Comparison of ENCODE assay signal across 8 mouse cellular contexts in the genomic region with DNA sequence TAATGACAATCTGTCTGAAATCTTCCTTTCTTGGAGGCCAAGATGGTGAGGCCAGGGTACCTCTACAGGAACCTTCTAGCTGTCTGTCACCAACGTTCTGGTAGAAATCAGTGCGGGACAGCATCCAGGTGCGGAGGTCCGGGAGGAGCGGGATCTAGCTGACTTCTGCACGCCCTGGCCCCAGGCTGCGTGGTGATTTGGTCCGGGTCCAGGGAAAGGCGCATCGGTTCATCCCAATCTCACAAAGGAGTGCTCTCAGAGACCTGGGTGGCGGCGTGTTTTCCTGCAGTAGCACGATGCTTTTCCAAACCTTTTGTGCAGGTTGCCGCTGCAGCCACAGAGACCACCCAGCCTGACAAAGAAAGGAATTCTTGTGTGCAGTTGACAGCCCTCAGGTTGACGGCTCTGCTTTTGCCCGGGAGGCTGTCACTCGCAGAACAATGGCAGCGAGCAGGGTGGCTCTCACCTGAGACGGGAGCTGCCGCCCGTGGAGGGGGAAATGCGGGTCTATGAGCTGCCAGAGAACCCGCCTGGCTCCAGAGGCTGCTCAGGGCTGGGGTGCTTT. TPM values are rescaled to one million over a fixed set of nuclear protein-coding genes. Genes with fewer than 3 reads are reported as not detected.
DNase-seq lines count a peak whose midpoint lies in the region; ATAC-seq and TF ChIP-seq lines count a peak whose summit lies in the region.
"Had no signal": no experiment of that assay in that cellular context is flagged by ENCODE, and none has a peak within 500 bp of the region (broad histone marks: within the 10 kb centered on the region; RNA-seq: fewer than 3 reads in every experiment).

No protein-coding gene starts in this region.

- TF ChIP-seq CTCF in heart, postnatal 0 days (IDR thresholded peaks at IDR 0.05; ENCODE audit: low read depth), result no peak

- no peak overlapping the region for H3K27ac ChIP-seq in liver, embryonic 11.5 days (ENCODE audit: low read depth, low read length)
- no peak overlapping the region for H3K27ac ChIP-seq in heart, postnatal 0 days (ENCODE audit: low read depth)
- H3K27ac ChIP-seq in midbrain, embryonic 10.5 days (replicated peaks), result peak overlapping the region; percentile 65
- H3K27ac ChIP-seq: macrophage had no signal

- no peak overlapping the region for H3K9ac ChIP-seq in liver, embryonic 11.5 days (ENCODE audit: low read depth, low read length)
- no peak overlapping the region for H3K9ac ChIP-seq in heart, postnatal 0 days (replicated peaks; ENCODE audit: low read depth, low read length)

- peak overlapping the region; percentile 49 for H3K4me2 ChIP-seq in liver, embryonic 11.5 days
- H3K4me2 ChIP-seq in heart, postnatal 0 days (ENCODE audit: low read depth, low read length), result peak overlapping the region; percentile 51

- no peak for TF ChIP-seq EP300 in heart, postnatal 0 days (IDR thresholded peaks at IDR 0.05; ENCODE audit: low read depth)

- no peaks in the 10 kb centered on the region for H3K9me3 ChIP-seq in liver, embryonic 11.5 days (ENCODE audit: control insufficient read depth, low read length)
- 0 out of 2 replicates have a peak, but pooled peaks cover 4% of the 10 kb centered on the region for H3K9me3 ChIP-seq in heart, postnatal 0 days (replicated peaks; ENCODE audit: control insufficient read depth, low read length)
- H3K9me3 ChIP-seq in midbrain, embryonic 10.5 days (replicated peaks), result peaks cover 8% of the 10 kb centered on the region

- H3K4me1 ChIP-seq in liver, embryonic 11.5 days (replicated peaks; ENCODE audit: control insufficient read depth, insufficient read depth, low read length), result no peaks in the 10 kb centered on the region; the same call in 1 of the 2 replicates
- H3K4me1 ChIP-seq in heart, postnatal 0 days (ENCODE audit: control insufficient read depth, insufficient read depth), result no peaks in the 10 kb centered on the region
- peaks cover 9% of the 10 kb centered on the region for H3K4me1 ChIP-seq in midbrain, embryonic 10.5 days

- no peaks in the 10 kb centered on the region for H3K36me3 ChIP-seq in liver, embryonic 11.5 days (ENCODE audit: control insufficient read depth, insufficient read depth, low read length)
- no peaks in the 10 kb centered on the region for H3K36me3 ChIP-seq in heart, postnatal 0 days (replicated peaks; ENCODE audit: control insufficient read depth, insufficient read depth, low read length)
- H3K36me3 ChIP-seq in midbrain, embryonic 10.5 days, result no peaks in the 10 kb centered on the region

- WGBS in liver, embryonic 11.5 days, result 16% methylated on average over 23 of the region's 23 CpGs
- 11% methylated on average over 23 of the region's 23 CpGs for WGBS in heart, postnatal 0 days
- WGBS in midbrain, embryonic 10.5 days, result 7% methylated on average over 23 of the region's 23 CpGs

- DNase-seq in liver, embryonic 11.5 days (ENCODE audit: low spot score), result no peak
- no peak for DNase-seq in liver
- DNase-seq in cerebellum, postnatal 25 days, result peak; percentile 74 to 80
- no peak for DNase-seq in heart, postnatal 0 days (ENCODE audit: low spot score)
- peak; percentile 37 for DNase-seq in midbrain, embryonic 10.5 days (ENCODE audit: low spot score)
- DNase-seq in T-cell, adult 2 months (ENCODE audit: low spot score), result no peak
- DNase-seq in lung, postnatal 4 days, result no peak

- H3K4me3 ChIP-seq in liver, embryonic 11.5 days (ENCODE audit: low read depth, low read length), result no peak overlapping the region
- peak overlapping the region; percentile 9 for H3K4me3 ChIP-seq in heart, postnatal 0 days (ENCODE audit: low read depth, low read length)
- H3K4me3 ChIP-seq in midbrain, embryonic 10.5 days, result peak overlapping the region; percentile 46

- H3K27me3 ChIP-seq in liver, embryonic 11.5 days (replicated peaks; ENCODE audit: control insufficient read depth, insufficient read depth, low read length), result peaks cover 16% of the 10 kb centered on the region
- peaks cover 21% of the 10 kb centered on the region; the same call in 1 of the 2 replicates for H3K27me3 ChIP-seq in heart, postnatal 0 days (ENCODE audit: control insufficient read depth, insufficient read depth, low read length)
- H3K27me3 ChIP-seq in midbrain, embryonic 10.5 days (ENCODE audit: low read depth, poor library complexity, severe bottlenecking), result peaks cover 54% of the 10 kb centered on the region

- no peak for ATAC-seq in liver, embryonic 11.5 days (replicated peaks; ENCODE audit: low FRiP score)
- no peak for ATAC-seq in heart, postnatal 0 days (ENCODE audit: insufficient read depth, low read depth)

RNA-seq across cellular contexts. Expression of a gene that starts 6.5 kb away (rescaled TPM):
- polyA plus RNA-seq in liver, embryonic 11.5 days (2014; fragmentation: Nextera tagmentation; extraction: Ambion mirVana), result 15.3 and 18.9 TPM in 2 replicates
- total RNA-seq in heart, postnatal 0 days (2014; rRNA removed; ENCODE audit: low replicate concordance), result 9.4 and 18.0 TPM in 2 replicates
- 17.6 and 19.1 TPM in 2 replicates for polyA plus RNA-seq in heart, postnatal 0 days (2015; fragmentation: Nextera tagmentation; extraction: Ambion mirVana)
- 20.9 and 21.7 TPM in 2 replicates for polyA plus RNA-seq in midbrain, embryonic 10.5 days (2016; fragmentation: Nextera tagmentation; extraction: Ambion mirVana)

Comparison
In these comparisons a context has a peak if more than half of its experiments do, and no peak if none do; other contexts are left out.
1. DNase-seq: peak in cerebellum, postnatal 25 days (2 of 2) and midbrain, embryonic 10.5 days (single experiment); none in liver, embryonic 11.5 days (single experiment), liver (single experiment), heart, postnatal 0 days (single experiment), T-cell, adult 2 months (single experiment) and lung, postnatal 4 days (0 of 2).